ENCODE assay signal across 8 mouse cellular contexts in the genomic region with DNA sequence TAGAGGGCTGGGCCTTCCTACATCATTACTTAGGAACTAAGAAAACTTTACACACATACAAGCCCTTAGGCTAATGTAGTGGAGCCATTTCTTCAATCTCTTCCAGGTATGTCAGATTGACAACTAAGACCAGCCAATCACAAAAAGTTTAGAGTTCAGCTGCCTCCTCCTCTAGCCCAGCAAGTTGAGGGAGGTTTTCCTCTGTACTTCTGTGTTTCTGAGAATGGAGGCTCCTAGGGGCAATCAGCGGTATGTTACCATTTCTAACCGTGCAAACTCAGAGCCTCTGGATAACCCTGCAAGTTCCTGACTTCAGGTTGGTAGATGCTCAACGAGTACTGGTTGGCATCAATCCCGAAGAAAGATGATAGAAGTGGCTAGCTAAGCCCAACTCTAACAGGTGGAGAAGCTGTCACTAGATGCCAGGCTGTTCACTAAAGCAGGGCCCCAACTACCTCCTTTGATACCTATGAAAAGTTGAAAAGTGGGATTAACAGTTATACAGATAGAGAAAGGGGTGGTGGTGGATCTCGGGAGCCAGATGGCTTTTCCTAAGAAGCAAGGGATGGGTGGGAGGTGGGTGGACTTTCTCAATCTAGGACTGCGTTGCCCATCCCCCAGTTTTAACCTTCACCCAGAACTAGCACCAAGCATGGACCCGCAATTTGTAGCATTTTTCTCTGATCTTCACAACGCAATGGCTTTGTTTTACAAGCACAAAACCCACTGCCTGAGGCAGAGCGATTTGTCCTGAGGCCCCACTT. TPM values are rescaled to one million over a fixed set of nuclear protein-coding genes. Genes with fewer than 3 reads are reported as not detected.
A peak's percentile ranks its signal among the peaks of the same experiment; 100 is the strongest.
DNase-seq lines count a peak whose midpoint lies in the region; ATAC-seq and TF ChIP-seq lines count a peak whose summit lies in the region.

No protein-coding gene starts in this region.

- no peaks in the 10 kb centered on the region for H3K27me3 ChIP-seq in heart, adult 2 months (ENCODE audit: control insufficient read depth, insufficient read depth, low read length)
- H3K27me3 ChIP-seq in embryonic facial prominence, embryonic 11.5 days (ENCODE audit: control insufficient read depth, insufficient read depth, low read length) = no peaks in the 10 kb centered on the region
- H3K27me3 ChIP-seq in limb, embryonic 10.5 days (ENCODE audit: low read depth, poor library complexity, severe bottlenecking) = no peaks in the 10 kb centered on the region
- no peaks in the 10 kb centered on the region for H3K27me3 ChIP-seq in small intestine, adult 2 months (ENCODE audit: control insufficient read depth, insufficient read depth, low read length)

- no peak for TF ChIP-seq EP300 in heart, adult 2 months (IDR thresholded peaks at IDR 0.05; ENCODE audit: insufficient read depth, low read depth, low read length)

- peak overlapping the region; percentile 76 for H3K4me2 ChIP-seq in embryonic facial prominence, embryonic 11.5 days (ENCODE audit: low read depth, low read length)

- H3K9me3 ChIP-seq in embryonic facial prominence, embryonic 11.5 days (replicated peaks; ENCODE audit: control insufficient read depth, low read length) = no peaks in the 10 kb centered on the region
- H3K9me3 ChIP-seq in limb, embryonic 10.5 days (replicated peaks) = no peaks in the 10 kb centered on the region

- H3K9ac ChIP-seq in heart, adult 2 months (ENCODE audit: low read depth, low read length) = peak overlapping the region; percentile 48
- H3K9ac ChIP-seq in embryonic facial prominence, embryonic 11.5 days (replicated peaks; ENCODE audit: low read length) = peak overlapping the region; percentile 89

- H3K79me2 ChIP-seq in heart, adult 2 months (replicated peaks; ENCODE audit: control insufficient read depth, insufficient read depth, low read length) = peaks cover 11% of the 10 kb centered on the region

- H3K27ac ChIP-seq in heart, adult 2 months = peak overlapping the region; percentile 86
- peak overlapping the region; percentile 49; the same call in 1 of the 2 replicates for H3K27ac ChIP-seq in embryonic facial prominence, embryonic 11.5 days (replicated peaks; ENCODE audit: low read depth, low read length)
- H3K27ac ChIP-seq in limb, embryonic 10.5 days = peak overlapping the region; percentile 91
- no peak overlapping the region for H3K27ac ChIP-seq in small intestine, adult 2 months (ENCODE audit: insufficient read depth, low read depth, low read length)

- DNase-seq in heart, adult 2 months = peak in 1 of 2 experiments; percentile 18
- DNase-seq in heart, postnatal 14 days = no peak
- DNase-seq in CD4-positive helper T cell, adult 2 months (ENCODE audit: low read depth, low spot score) = peak; percentile 77
- peak; percentile 14 for DNase-seq in embryonic facial prominence, embryonic 11.5 days (ENCODE audit: low spot score)
- no peak for DNase-seq in limb, embryonic 10.5 days (ENCODE audit: low spot score)
- no peak for DNase-seq in left cerebral cortex, postnatal 10 days (ENCODE audit: extremely low spot score in 1 of 2, low spot score in 2 of 2)
- no peak for DNase-seq in retina, embryonic 14.5 days (ENCODE audit: low spot score)

- peaks cover 5% of the 10 kb centered on the region for H3K4me1 ChIP-seq in heart, adult 2 months (ENCODE audit: control insufficient read depth, insufficient read depth, low read length)
- peaks cover 5% of the 10 kb centered on the region for H3K4me1 ChIP-seq in embryonic facial prominence, embryonic 11.5 days (ENCODE audit: control insufficient read depth, insufficient read depth, low read length)
- H3K4me1 ChIP-seq in limb, embryonic 10.5 days = peaks cover 25% of the 10 kb centered on the region
- H3K4me1 ChIP-seq in small intestine, adult 2 months (ENCODE audit: control insufficient read depth, insufficient read depth, insufficient read length, low read length) = peaks cover 23% of the 10 kb centered on the region

- ATAC-seq in embryonic facial prominence, embryonic 11.5 days (replicated peaks; ENCODE audit: insufficient number of reproducible peaks, low FRiP score, low TSS enrichment, low read depth) = 0 out of 2 replicates have a peak, but pooled peaks have one; percentile 45

- 24% methylated on average over 9 of the region's 9 CpGs for WGBS in heart, adult 2 months
- WGBS in embryonic facial prominence, embryonic 11.5 days = 33% methylated on average over 9 of the region's 9 CpGs
- WGBS in limb, embryonic 10.5 days = 42% methylated on average over 9 of the region's 9 CpGs
- 31% methylated on average over 9 of the region's 9 CpGs for WGBS in small intestine, adult 2 months

- H3K4me3 ChIP-seq in heart, adult 2 months = peak overlapping the region; percentile 82
- peak overlapping the region; percentile 90 for H3K4me3 ChIP-seq in embryonic facial prominence, embryonic 11.5 days (ENCODE audit: low read depth, low read length)
- H3K4me3 ChIP-seq in limb, embryonic 10.5 days = peak overlapping the region; percentile 85
- peak overlapping the region; percentile 93 for H3K4me3 ChIP-seq in small intestine, adult 2 months (ENCODE audit: low read depth, low read length)

- intact Hi-C loops in heart, adult 2 months (cut with DNase I) = no loop called here
- intact Hi-C loops in heart, postnatal 14 days (cut with DNase I) = no loop called here
- intact Hi-C loops in left cerebral cortex, postnatal 10 days (cut with DNase I) = loop anchor here (2.0 kb wide), 1 partner anchor 52 kb away; no protein-coding TSS in a partner anchor

- TF ChIP-seq CTCF in heart, adult 2 months (IDR thresholded peaks at IDR 0.05) = no peak
- TF ChIP-seq CTCF in small intestine, adult 2 months (IDR thresholded peaks at IDR 0.05; ENCODE audit: extremely low read depth, insufficient read length, insufficient replicate concordance, low read depth, low read length) = no peak

- TF ChIP-seq POLR2A in heart, adult 2 months (IDR thresholded peaks at IDR 0.05; ENCODE audit: insufficient read depth, low read depth, low read length) = no peak
- TF ChIP-seq POLR2A in small intestine, adult 2 months (IDR thresholded peaks at IDR 0.05; ENCODE audit: low read depth, low read length) = no peak

- H3K36me3 ChIP-seq in heart, adult 2 months (ENCODE audit: control insufficient read depth, insufficient read depth, low read length) = no peaks in the 10 kb centered on the region
- no peaks in the 10 kb centered on the region for H3K36me3 ChIP-seq in embryonic facial prominence, embryonic 11.5 days (replicated peaks; ENCODE audit: control insufficient read depth, insufficient read depth, low read depth, low read length)
- H3K36me3 ChIP-seq in limb, embryonic 10.5 days = peaks cover 27% of the 10 kb centered on the region
- H3K36me3 ChIP-seq in small intestine, adult 2 months (ENCODE audit: control insufficient read depth, insufficient read depth, low read length) = no peaks in the 10 kb centered on the region

RNA-seq across cellular contexts. Expression of gene Ergic1, which starts 0.6 kb away (rescaled TPM):
- 10 to 100 TPM; 53.6 to 59.4 TPM for total RNA-seq in heart, adult 2 months (2021)
- polyA plus RNA-seq in heart, adult 2 months (2012; rRNA removed) = 64.4 and 84.3 TPM in 2 replicates
- total RNA-seq in heart, postnatal 14 days (2021) = 10 to 100 TPM; 51.1 to 59.5 TPM
- polyA plus RNA-seq in embryonic facial prominence, embryonic 11.5 days (2014; fragmentation: Nextera tagmentation; extraction: Ambion mirVana) = 133 and 138 TPM in 2 replicates
- 114 and 121 TPM in 2 replicates for polyA plus RNA-seq in limb, embryonic 10.5 days (2016; fragmentation: Nextera tagmentation; extraction: Ambion mirVana)
- 64.7 and 68.6 TPM in 2 replicates for polyA plus RNA-seq in small intestine, adult 2 months (2012; rRNA removed)
- 100 to 1,000 TPM; 170 to 171 TPM for total RNA-seq in left cerebral cortex, postnatal 10 days (2021)

RNA-seq across cellular contexts. Expression of gene Dusp1, which starts 1.2 kb away (rescaled TPM):
- 10 to 100 TPM; 61.4 to 71.3 TPM for total RNA-seq in heart, adult 2 months (2021)
- 122 and 171 TPM in 2 replicates for polyA plus RNA-seq in heart, adult 2 months (2012; rRNA removed)
- 10 to 100 TPM; 91.2 to 99.6 TPM for total RNA-seq in heart, postnatal 14 days (2021)
- 25.4 and 27.5 TPM in 2 replicates for polyA plus RNA-seq in embryonic facial prominence, embryonic 11.5 days (2014; fragmentation: Nextera tagmentation; extraction: Ambion mirVana)
- 23.5 and 26.1 TPM in 2 replicates for polyA plus RNA-seq in limb, embryonic 10.5 days (2016; fragmentation: Nextera tagmentation; extraction: Ambion mirVana)
- 28.1 and 33.5 TPM in 2 replicates for polyA plus RNA-seq in small intestine, adult 2 months (2012; rRNA removed)
- total RNA-seq in left cerebral cortex, postnatal 10 days (2021) = 10 to 100 TPM; 23.2 TPM

Comparison
In these comparisons a context has a peak if more than half of its experiments do, and no peak if none do; other contexts are left out.
1. DNase-seq: peak in CD4-positive helper T cell, adult 2 months (single experiment) and embryonic facial prominence, embryonic 11.5 days (single experiment); none in heart, postnatal 14 days (0 of 2), limb, embryonic 10.5 days (single experiment), left cerebral cortex, postnatal 10 days (0 of 2) and retina, embryonic 14.5 days (single experiment).
2. Peak in every context shown above with its lines, with median percentiles within 50 percentile points of each other: H3K4me3 ChIP-seq.